Comparison of ENCODE assay signal across 23 mouse cellular contexts in the genomic region with DNA sequence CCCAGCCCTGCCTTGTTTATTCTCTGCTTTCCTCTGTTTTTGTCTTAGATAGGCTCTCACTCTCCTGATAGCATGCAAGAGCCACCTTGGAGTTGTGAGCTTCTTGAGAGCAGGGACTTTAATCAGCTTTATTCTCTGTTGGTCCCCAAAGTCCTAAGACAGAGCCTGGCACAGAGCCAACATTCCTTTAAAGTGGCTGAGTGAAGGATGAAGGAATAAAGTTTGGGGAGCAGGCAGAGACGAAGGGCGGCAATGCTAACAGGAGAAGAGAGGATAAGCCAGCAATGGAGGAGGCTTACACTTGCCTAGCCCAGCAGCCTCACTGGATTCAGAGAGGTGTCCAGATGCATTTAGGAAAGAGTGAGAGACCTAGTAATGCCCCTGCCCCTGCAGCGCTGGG. TPM values are rescaled to one million over a fixed set of nuclear protein-coding genes. Genes with fewer than 3 reads are reported as not detected.
A peak's percentile ranks its signal among the peaks of the same experiment; 100 is the strongest.
DNase-seq lines count a peak whose midpoint lies in the region; ATAC-seq lines count a peak whose summit lies in the region.
"Had no signal": no experiment of that assay in that cellular context is flagged by ENCODE, and none has a peak within 500 bp of the region (broad histone marks: within the 10 kb centered on the region; RNA-seq: fewer than 3 reads in every experiment).

No protein-coding gene starts in this region.

- no peak overlapping the region for H3K4me2 ChIP-seq in heart, embryonic 11.5 days
- H3K4me2 ChIP-seq in kidney, embryonic 14.5 days (replicated peaks; ENCODE audit: low read depth, low read length), result no peak overlapping the region
- no peak overlapping the region for H3K4me2 ChIP-seq in midbrain, embryonic 14.5 days (ENCODE audit: low read length)
- no peak overlapping the region for H3K4me2 ChIP-seq in midbrain, embryonic 16.5 days (ENCODE audit: low read length)
- H3K4me2 ChIP-seq: heart, embryonic 12.5 days; hindbrain, embryonic 13.5 days; midbrain, embryonic 15.5 days; neural tube, embryonic 13.5 days had no signal

- 65% methylated on average over 3 of the region's 3 CpGs for WGBS in heart, embryonic 10.5 days
- WGBS in heart, embryonic 11.5 days (ENCODE audit: insufficient replicate concordance), result 53% methylated on average over 3 of the region's 3 CpGs
- 59% methylated on average over 3 of the region's 3 CpGs for WGBS in kidney, embryonic 14.5 days
- WGBS in midbrain, embryonic 14.5 days, result 58% methylated on average over 3 of the region's 3 CpGs
- WGBS in midbrain, embryonic 16.5 days, result 65% methylated on average over 3 of the region's 3 CpGs

- H3K27me3 ChIP-seq in heart, embryonic 10.5 days (ENCODE audit: insufficient read depth, poor library complexity, severe bottlenecking), result peaks cover 6% of the 10 kb centered on the region; the same call in 1 of the 2 replicates
- no peaks in the 10 kb centered on the region for H3K27me3 ChIP-seq in heart, embryonic 11.5 days (ENCODE audit: control insufficient read depth, insufficient read depth, low read length)
- H3K27me3 ChIP-seq in kidney, embryonic 14.5 days (ENCODE audit: control insufficient read depth, insufficient read depth, low read length), result no peaks in the 10 kb centered on the region
- no peaks in the 10 kb centered on the region for H3K27me3 ChIP-seq in midbrain, embryonic 14.5 days (ENCODE audit: control insufficient read depth, insufficient read depth, low read length)
- peaks cover 2% of the 10 kb centered on the region; the same call in 1 of the 2 replicates for H3K27me3 ChIP-seq in midbrain, embryonic 16.5 days (ENCODE audit: control insufficient read depth, insufficient read depth, low read depth, low read length)
- H3K27me3 ChIP-seq: CH12.LX; heart, embryonic 12.5 days; midbrain, embryonic 15.5 days; neural tube, embryonic 13.5 days had no signal

- H3K4me1 ChIP-seq in heart, embryonic 10.5 days, result peaks cover 15% of the 10 kb centered on the region
- peaks cover 9% of the 10 kb centered on the region; the same call in 1 of the 2 replicates for H3K4me1 ChIP-seq in heart, embryonic 11.5 days (ENCODE audit: control insufficient read depth, insufficient read depth, low read length)
- H3K4me1 ChIP-seq in kidney, embryonic 14.5 days (ENCODE audit: control insufficient read depth, insufficient read depth, low read length), result 0 out of 2 replicates have a peak, but pooled peaks cover 4% of the 10 kb centered on the region
- no peaks in the 10 kb centered on the region; the same call in 1 of the 2 replicates for H3K4me1 ChIP-seq in midbrain, embryonic 14.5 days (ENCODE audit: control insufficient read depth, insufficient read depth, low read length)
- H3K4me1 ChIP-seq in midbrain, embryonic 16.5 days (ENCODE audit: control insufficient read depth, insufficient read depth, low read length), result peaks cover 4% of the 10 kb centered on the region; the same call in 1 of the 2 replicates

- no peak overlapping the region for H3K4me3 ChIP-seq in heart, embryonic 10.5 days
- no peak overlapping the region for H3K4me3 ChIP-seq in heart, embryonic 11.5 days (ENCODE audit: low read depth, low read length)
- H3K4me3 ChIP-seq in kidney, embryonic 14.5 days (ENCODE audit: low read length), result no peak overlapping the region
- H3K4me3 ChIP-seq in midbrain, embryonic 14.5 days (replicated peaks; ENCODE audit: low read depth, low read length), result no peak overlapping the region
- no peak overlapping the region for H3K4me3 ChIP-seq in midbrain, embryonic 16.5 days (ENCODE audit: low read depth, low read length)
- H3K4me3 ChIP-seq: heart, embryonic 12.5 days; hindbrain, embryonic 13.5 days; layer of hippocampus, adult 2 months; midbrain, embryonic 15.5 days; myocyte; neural tube, embryonic 13.5 days had no signal

- no peak overlapping the region for H3K9ac ChIP-seq in heart, embryonic 11.5 days (ENCODE audit: low read depth, low read length)
- H3K9ac ChIP-seq in kidney, embryonic 14.5 days (ENCODE audit: low read depth, low read length), result no peak overlapping the region
- H3K9ac ChIP-seq in midbrain, embryonic 14.5 days (replicated peaks; ENCODE audit: low read length), result no peak overlapping the region
- no peak overlapping the region for H3K9ac ChIP-seq in midbrain, embryonic 16.5 days (ENCODE audit: low read depth, low read length)
- H3K9ac ChIP-seq: heart, embryonic 12.5 days; hindbrain, embryonic 13.5 days; midbrain, embryonic 15.5 days; neural tube, embryonic 13.5 days had no signal

- no peaks in the 10 kb centered on the region for H3K36me3 ChIP-seq in heart, embryonic 10.5 days
- no peaks in the 10 kb centered on the region for H3K36me3 ChIP-seq in heart, embryonic 11.5 days (ENCODE audit: control insufficient read depth, insufficient read depth, low read length)
- no peaks in the 10 kb centered on the region for H3K36me3 ChIP-seq in kidney, embryonic 14.5 days (ENCODE audit: control insufficient read depth, insufficient read depth, low read length)
- H3K36me3 ChIP-seq in midbrain, embryonic 14.5 days (ENCODE audit: control insufficient read depth, insufficient read depth, low read length), result no peaks in the 10 kb centered on the region
- H3K36me3 ChIP-seq in midbrain, embryonic 16.5 days (ENCODE audit: control insufficient read depth, insufficient read depth, low read length), result no peaks in the 10 kb centered on the region
- H3K36me3 ChIP-seq: G1E; heart, embryonic 12.5 days; hindbrain, embryonic 13.5 days; midbrain, embryonic 15.5 days; neural tube, embryonic 13.5 days had no signal

- ATAC-seq in heart, embryonic 11.5 days (replicated peaks; ENCODE audit: insufficient number of reproducible peaks, low FRiP score, low TSS enrichment), result no peak
- no peak for ATAC-seq in kidney, embryonic 14.5 days (ENCODE audit: low FRiP score, low TSS enrichment)
- no peak for ATAC-seq in midbrain, embryonic 14.5 days (ENCODE audit: low FRiP score, low TSS enrichment)
- ATAC-seq in midbrain, embryonic 16.5 days, result no peak
- ATAC-seq: midbrain, embryonic 15.5 days; Patski had no signal

- no peak for DNase-seq in heart, embryonic 10.5 days (ENCODE audit: low spot score)
- peak; percentile 41 to 47 for DNase-seq in kidney, postnatal 4 days
- peak; percentile 11 for DNase-seq in midbrain, embryonic 14.5 days
- DNase-seq in right cerebral cortex, postnatal 25 days, result no peak
- DNase-seq: adrenal gland, postnatal 36 days; B cell, adult 2 months; cerebellum, adult 11 months; cerebellum, adult 9-11 months; kidney, adult 8-10 months; layer of hippocampus, postnatal 36 days; retina, postnatal 1 day had no signal

- peak overlapping the region; percentile 36; the same call in 1 of the 2 replicates for H3K27ac ChIP-seq in heart, embryonic 10.5 days
- H3K27ac ChIP-seq in heart, embryonic 11.5 days (ENCODE audit: low read depth, low read length), result no peak overlapping the region
- no peak overlapping the region for H3K27ac ChIP-seq in kidney, embryonic 14.5 days (ENCODE audit: low read depth, low read length)
- no peak overlapping the region for H3K27ac ChIP-seq in midbrain, embryonic 14.5 days (replicated peaks; ENCODE audit: low read depth, low read length)
- no peak overlapping the region for H3K27ac ChIP-seq in midbrain, embryonic 16.5 days (ENCODE audit: low read length)
- H3K27ac ChIP-seq: hindbrain, embryonic 13.5 days; layer of hippocampus, adult 2 months; midbrain, embryonic 15.5 days; neural tube, embryonic 13.5 days had no signal

- no peaks in the 10 kb centered on the region for H3K9me3 ChIP-seq in heart, embryonic 10.5 days
- no peaks in the 10 kb centered on the region for H3K9me3 ChIP-seq in heart, embryonic 11.5 days (replicated peaks; ENCODE audit: control insufficient read depth, low read length)
- H3K9me3 ChIP-seq in kidney, embryonic 14.5 days (ENCODE audit: control insufficient read depth, low read length), result no peaks in the 10 kb centered on the region
- H3K9me3 ChIP-seq in midbrain, embryonic 14.5 days (ENCODE audit: control insufficient read depth, low read length), result no peaks in the 10 kb centered on the region
- H3K9me3 ChIP-seq in midbrain, embryonic 16.5 days (replicated peaks; ENCODE audit: control insufficient read depth, low read length, poor library complexity, severe bottlenecking), result no peaks in the 10 kb centered on the region
- H3K9me3 ChIP-seq: G1E; heart, embryonic 12.5 days; hindbrain, embryonic 13.5 days; midbrain, embryonic 15.5 days; neural tube, embryonic 13.5 days had no signal

RNA-seq across cellular contexts. Expression of gene Nsrp1, which starts 18.3 kb away (rescaled TPM):
- 42.5 and 51.3 TPM in 2 replicates for polyA plus RNA-seq in heart, embryonic 10.5 days (2016; fragmentation: Nextera tagmentation; extraction: Ambion mirVana)
- polyA plus RNA-seq in heart, embryonic 11.5 days (2014; fragmentation: Nextera tagmentation; extraction: Ambion mirVana), result 52.6 and 52.9 TPM in 2 replicates
- 78.5 and 88.1 TPM in 2 replicates for polyA plus RNA-seq in kidney, embryonic 14.5 days (2014; fragmentation: Nextera tagmentation; extraction: Ambion mirVana)
- 50.5 and 54.7 TPM in 2 replicates for polyA plus RNA-seq in midbrain, embryonic 14.5 days (2014; fragmentation: Nextera tagmentation; extraction: Ambion mirVana)
- polyA plus RNA-seq in midbrain, embryonic 16.5 days (2015; fragmentation: Nextera tagmentation; extraction: Ambion mirVana), result 48.8 and 50.2 TPM in 2 replicates

Comparison
In these comparisons a context has a peak if more than half of its experiments do, and no peak if none do; other contexts are left out.
1. DNase-seq: peak in kidney, postnatal 4 days (2 of 2) and midbrain, embryonic 14.5 days (single experiment); none in heart, embryonic 10.5 days (single experiment) and right cerebral cortex, postnatal 25 days (single experiment).